Mouse (Mus musculus): ENCODE data around the gene Uck2. TPM values are rescaled to one million over a fixed set of nuclear protein-coding genes. Genes with fewer than 3 reads are reported as not detected.

Gene Uck2
- 135 TPM in 2 replicates for polyA plus RNA-seq (2016; fragmentation: Nextera tagmentation; extraction: Ambion mirVana)

GRCm38 (mm10) chr1:167285320-167285355, at the start of gene Uck2:
Gene Uck2, minus strand, starts transcription at chr1:167285320.
- Histone ChIP-seq H3K9me3 (no peaks in the 10 kb centered on the region), H3K27ac (peak within 1 kb of the TSS; percentile 98), H3K4me3 (peak within 1 kb of the TSS; percentile 95), H3K27me3 (ENCODE audit: poor library complexity, severe bottlenecking) (peaks cover 35% of the 10 kb centered on the region), H3K36me3 (replicated peaks) (peaks cover 18% of the 10 kb centered on the region), H3K4me1 (peaks cover 51% of the 10 kb centered on the region)
- no peak for DNase-seq (ENCODE audit: extremely low spot score, low spot score)
- WGBS: 0% methylated on average over 2 of the region's 2 CpGs

GRCm38 (mm10) chr1:167331106-167331505, 46.0 kb upstream of the Uck2 start:
- H3K36me3 ChIP-seq (replicated peaks): peaks cover 65% of the 10 kb centered on the region

GRCm38 (mm10) chr1:167328776-167329175, 43.7 kb upstream of the Uck2 start:
- Histone ChIP-seq H3K4me3 (no peak overlapping the region), H3K36me3 (replicated peaks) (peaks cover 84% of the 10 kb centered on the region), H3K4me1 (no peaks in the 10 kb centered on the region), H3K9me3 (no peaks in the 10 kb centered on the region), H3K27me3 (ENCODE audit: poor library complexity, severe bottlenecking) (no peaks in the 10 kb centered on the region), H3K27ac (no peak overlapping the region)
- no peak for DNase-seq (ENCODE audit: extremely low spot score, low spot score)
- WGBS: 92% methylated on average over 6 of the region's 6 CpGs

More at GRCm38 (mm10) chr1:167331106-167331505, 46.0 kb upstream of the Uck2 start:
- no peak overlapping the region for H3K27ac ChIP-seq
- no peak overlapping the region for H3K4me3 ChIP-seq
- 91% methylated on average over 8 of the region's 8 CpGs for WGBS
- DNase-seq (ENCODE audit: extremely low spot score, low spot score): no peak
- H3K4me1 ChIP-seq: no peaks in the 10 kb centered on the region
- no peaks in the 10 kb centered on the region for H3K9me3 ChIP-seq
- H3K27me3 ChIP-seq (ENCODE audit: poor library complexity, severe bottlenecking): no peaks in the 10 kb centered on the region

- DNase-seq (ENCODE audit: extremely low spot score, low spot score): no peak
- Histone ChIP-seq H3K4me1 (no peaks in the 10 kb centered on the region), H3K4me3 (no peak overlapping the region), H3K36me3 (replicated peaks) (peaks cover 90% of the 10 kb centered on the region), H3K9me3 (no peaks in the 10 kb centered on the region), H3K27ac (no peak overlapping the region), H3K27me3 (ENCODE audit: poor library complexity, severe bottlenecking) (no peaks in the 10 kb centered on the region)
- 97% methylated on average over 6 of the region's 6 CpGs for WGBS
These were observed 36.6 kb upstream of the Uck2 start for GRCm38 (mm10) chr1:167321691-167322090.

- Histone ChIP-seq H3K4me1 (peaks cover 10% of the 10 kb centered on the region), H3K9me3 (no peaks in the 10 kb centered on the region), H3K27ac (no peak overlapping the region), H3K4me3 (no peak overlapping the region), H3K36me3 (replicated peaks) (peaks cover 53% of the 10 kb centered on the region), H3K27me3 (ENCODE audit: poor library complexity, severe bottlenecking) (no peaks in the 10 kb centered on the region)
- WGBS: 88% methylated on average over 4 of the region's 4 CpGs
- DNase-seq (ENCODE audit: extremely low spot score, low spot score): no peak
These were observed 28.1 kb upstream of the Uck2 start for GRCm38 (mm10) chr1:167313220-167313619.

- Histone ChIP-seq H3K4me1 (peaks cover 14% of the 10 kb centered on the region), H3K9me3 (no peaks in the 10 kb centered on the region), H3K4me3 (no peak overlapping the region), H3K27me3 (ENCODE audit: poor library complexity, severe bottlenecking) (no peaks in the 10 kb centered on the region), H3K27ac (no peak overlapping the region), H3K36me3 (replicated peaks) (peaks cover 46% of the 10 kb centered on the region)
- no peak for DNase-seq (ENCODE audit: extremely low spot score, low spot score)
These were observed 27.2 kb upstream of the Uck2 start for GRCm38 (mm10) chr1:167312367-167312766.

- peak; percentile 97 for DNase-seq (ENCODE audit: extremely low spot score, low spot score)
- WGBS: under 1% methylated on average over 82 of the region's 82 CpGs
- H3K27me3 ChIP-seq (ENCODE audit: poor library complexity, severe bottlenecking): no peaks in the 10 kb centered on the region
- H3K36me3 ChIP-seq (replicated peaks): peaks cover 17% of the 10 kb centered on the region
- H3K4me3 ChIP-seq: peak within 1 kb of the TSS; percentile 83
- H3K9me3 ChIP-seq: no peaks in the 10 kb centered on the region
- H3K27ac ChIP-seq: peak within 1 kb of the TSS; percentile 98
- peaks cover 24% of the 10 kb centered on the region for H3K4me1 ChIP-seq
These were observed 23.3 kb upstream of the Uck2 start, which contains the start of gene Tmco1 for GRCm38 (mm10) chr1:167308261-167309054. Gene Tmco1, plus strand, starts transcription at chr1:167308378.

GRCm38 (mm10) chr1:167307674-167308073, 22.6 kb upstream of the Uck2 start:
- WGBS: 70% methylated on average over 11 of the region's 11 CpGs
- no peak for DNase-seq (ENCODE audit: extremely low spot score, low spot score)
- peaks cover 14% of the 10 kb centered on the region for H3K36me3 ChIP-seq (replicated peaks)
- no peaks in the 10 kb centered on the region for H3K9me3 ChIP-seq
- no peaks in the 10 kb centered on the region for H3K27me3 ChIP-seq (ENCODE audit: poor library complexity, severe bottlenecking)
- H3K27ac ChIP-seq: peak overlapping the region; percentile 98
- peak overlapping the region; percentile 83 for H3K4me3 ChIP-seq
- peaks cover 24% of the 10 kb centered on the region for H3K4me1 ChIP-seq

GRCm38 (mm10) chr1:167306451-167307240, 21.5 kb upstream of the Uck2 start:
- peaks cover 24% of the 10 kb centered on the region for H3K4me1 ChIP-seq
- H3K9me3 ChIP-seq: no peaks in the 10 kb centered on the region
- no peak overlapping the region for H3K27ac ChIP-seq
- no peaks in the 10 kb centered on the region for H3K27me3 ChIP-seq (ENCODE audit: poor library complexity, severe bottlenecking)
- DNase-seq (ENCODE audit: extremely low spot score, low spot score): peak; percentile 23
- H3K4me3 ChIP-seq: no peak overlapping the region
- WGBS: 83% methylated on average over 5 of the region's 5 CpGs
- peaks cover 6% of the 10 kb centered on the region for H3K36me3 ChIP-seq (replicated peaks)

- no peak for DNase-seq (ENCODE audit: extremely low spot score, low spot score)
- no peak overlapping the region for H3K4me3 ChIP-seq
- H3K9me3 ChIP-seq: no peaks in the 10 kb centered on the region
- H3K4me1 ChIP-seq: peaks cover 24% of the 10 kb centered on the region
- no peak overlapping the region for H3K27ac ChIP-seq
- WGBS: 76% methylated on average over 7 of the region's 7 CpGs
- peaks cover 3% of the 10 kb centered on the region for H3K36me3 ChIP-seq (replicated peaks)
- H3K27me3 ChIP-seq (ENCODE audit: poor library complexity, severe bottlenecking): no peaks in the 10 kb centered on the region
These were observed 20.5 kb upstream of the Uck2 start for GRCm38 (mm10) chr1:167305501-167306137.

- WGBS: 84% methylated on average over 2 of the region's 2 CpGs
- H3K4me3 ChIP-seq: no peak overlapping the region
- H3K27me3 ChIP-seq (ENCODE audit: poor library complexity, severe bottlenecking): no peaks in the 10 kb centered on the region
- H3K36me3 ChIP-seq (replicated peaks): no peaks in the 10 kb centered on the region
- peaks cover 5% of the 10 kb centered on the region for H3K4me1 ChIP-seq
- no peak overlapping the region for H3K27ac ChIP-seq
- no peaks in the 10 kb centered on the region for H3K9me3 ChIP-seq
- no peak for DNase-seq (ENCODE audit: extremely low spot score, low spot score)
These were observed 15.0 kb upstream of the Uck2 start for GRCm38 (mm10) chr1:167300122-167300521.

- no peak overlapping the region for H3K27ac ChIP-seq
- H3K36me3 ChIP-seq (replicated peaks): no peaks in the 10 kb centered on the region
- WGBS: 73% methylated on average over 13 of the region's 13 CpGs
- H3K4me1 ChIP-seq: peaks cover 10% of the 10 kb centered on the region
- H3K27me3 ChIP-seq (ENCODE audit: poor library complexity, severe bottlenecking): peaks cover 3% of the 10 kb centered on the region; the same call in 1 of the 2 replicates
- DNase-seq (ENCODE audit: extremely low spot score, low spot score): no peak
- no peaks in the 10 kb centered on the region for H3K9me3 ChIP-seq
- no peak overlapping the region for H3K4me3 ChIP-seq
These were observed 10.7 kb upstream of the Uck2 start for GRCm38 (mm10) chr1:167295679-167296402.
